Mouse (Mus musculus): ENCODE measurements around the gene Olfr1424. TPM values are rescaled to one million over a fixed set of nuclear protein-coding genes. Genes with fewer than 3 reads are reported as not detected.
"Not testable (repeated sequence)": the region's sequence is repeated elsewhere in the genome, so short reads cannot be mapped to it uniquely, and the experiment has no call there.

The Olfr1424 gene
- polyA plus RNA-seq (2012; rRNA removed) = not detected in 2 replicates

GRCm38 (mm10) chr19:12062582-12062981 lies at the start of gene Olfr1424:
Gene Olfr1424 (minus strand): TSS chr19:12062682.
- 87% methylated on average over 1 of the region's 1 CpGs for WGBS
- H3K4me1 ChIP-seq (ENCODE audit: control insufficient read depth, insufficient read depth, insufficient read length, low read length); H3K27me3 ChIP-seq (ENCODE audit: control insufficient read depth, insufficient read depth, low read length); H3K27ac ChIP-seq (ENCODE audit: insufficient read depth, low read depth, low read length); H3K4me3 ChIP-seq (ENCODE audit: low read depth, low read length); H3K36me3 ChIP-seq (ENCODE audit: control insufficient read depth, insufficient read depth, low read length): not testable (repeated sequence)

- WGBS = 49% methylated on average over 1 of the region's 1 CpGs
- no peaks in the 10 kb centered on the region for H3K27me3 ChIP-seq (ENCODE audit: control insufficient read depth, insufficient read depth, low read length)
Measured at GRCm38 (mm10) chr19:12104541-12104940, 42.1 kb upstream of the Olfr1424 start.

GRCm38 (mm10) chr19:12103234-12103633 lies 40.8 kb upstream of the Olfr1424 start, which contains the start of gene Olfr1427:
Gene Olfr1427 (minus strand): TSS chr19:12103334.
- Histone ChIP-seq H3K4me3 (ENCODE audit: low read depth, low read length) (no peak within 1 kb of the TSS), H3K36me3 (ENCODE audit: control insufficient read depth, insufficient read depth, low read length) (no peaks in the 10 kb centered on the region), H3K4me1 (ENCODE audit: control insufficient read depth, insufficient read depth, insufficient read length, low read length) (no peaks in the 10 kb centered on the region), H3K27ac (ENCODE audit: insufficient read depth, low read depth, low read length) (no peak within 1 kb of the TSS), H3K27me3 (ENCODE audit: control insufficient read depth, insufficient read depth, low read length) (no peaks in the 10 kb centered on the region)
- TF ChIP-seq CTCF (IDR thresholded peaks at IDR 0.05; ENCODE audit: extremely low read depth, insufficient read length, insufficient replicate concordance, low read depth, low read length) (no peak), POLR2A (IDR thresholded peaks at IDR 0.05; ENCODE audit: low read depth, low read length) (no peak)
- WGBS = 93% methylated on average over 2 of the region's 2 CpGs

More at GRCm38 (mm10) chr19:12104541-12104940, 42.1 kb upstream of the Olfr1424 start:
- TF ChIP-seq POLR2A (IDR thresholded peaks at IDR 0.05; ENCODE audit: low read depth, low read length) = no peak
- TF ChIP-seq CTCF (IDR thresholded peaks at IDR 0.05; ENCODE audit: extremely low read depth, insufficient read length, insufficient replicate concordance, low read depth, low read length) = no peak
- no peak overlapping the region for H3K4me3 ChIP-seq (ENCODE audit: low read depth, low read length)
- no peaks in the 10 kb centered on the region for H3K36me3 ChIP-seq (ENCODE audit: control insufficient read depth, insufficient read depth, low read length)
- H3K27ac ChIP-seq (ENCODE audit: insufficient read depth, low read depth, low read length) = no peak overlapping the region
- H3K4me1 ChIP-seq (ENCODE audit: control insufficient read depth, insufficient read depth, insufficient read length, low read length) = no peaks in the 10 kb centered on the region

- no peaks in the 10 kb centered on the region for H3K27me3 ChIP-seq (ENCODE audit: control insufficient read depth, insufficient read depth, low read length)
- no peaks in the 10 kb centered on the region for H3K36me3 ChIP-seq (ENCODE audit: control insufficient read depth, insufficient read depth, low read length)
- H3K4me3 ChIP-seq (ENCODE audit: low read depth, low read length) = no peak within 1 kb of the TSS
- 78% methylated on average over 1 of the region's 1 CpGs for WGBS
- H3K4me1 ChIP-seq (ENCODE audit: control insufficient read depth, insufficient read depth, insufficient read length, low read length) = peaks cover 3% of the 10 kb centered on the region
- TF ChIP-seq CTCF (IDR thresholded peaks at IDR 0.05; ENCODE audit: extremely low read depth, insufficient read length, insufficient replicate concordance, low read depth, low read length) = no peak
- TF ChIP-seq POLR2A (IDR thresholded peaks at IDR 0.05; ENCODE audit: low read depth, low read length) = no peak
- no peak within 1 kb of the TSS for H3K27ac ChIP-seq (ENCODE audit: insufficient read depth, low read depth, low read length)
Measured at GRCm38 (mm10) chr19:12091913-12092312, 29.4 kb upstream of the Olfr1424 start, which contains the start of gene Olfr1426. Gene Olfr1426 (minus strand): TSS chr19:12092013.

GRCm38 (mm10) chr19:12077631-12078030 lies 15.1 kb upstream of the Olfr1424 start, which contains the start of gene Olfr1425:
Gene Olfr1425 (minus strand): TSS chr19:12077731.
- WGBS = 83% methylated on average over 4 of the region's 4 CpGs
- H3K27me3 ChIP-seq (ENCODE audit: control insufficient read depth, insufficient read depth, low read length); H3K27ac ChIP-seq (ENCODE audit: insufficient read depth, low read depth, low read length); H3K36me3 ChIP-seq (ENCODE audit: control insufficient read depth, insufficient read depth, low read length); H3K4me3 ChIP-seq (ENCODE audit: low read depth, low read length); H3K4me1 ChIP-seq (ENCODE audit: control insufficient read depth, insufficient read depth, insufficient read length, low read length): not testable (repeated sequence)

- 79% methylated on average over 1 of the region's 1 CpGs for WGBS
- H3K27ac ChIP-seq (ENCODE audit: insufficient read depth, low read depth, low read length); H3K27me3 ChIP-seq (ENCODE audit: control insufficient read depth, insufficient read depth, low read length); H3K4me1 ChIP-seq (ENCODE audit: control insufficient read depth, insufficient read depth, insufficient read length, low read length); H3K4me3 ChIP-seq (ENCODE audit: low read depth, low read length); H3K36me3 ChIP-seq (ENCODE audit: control insufficient read depth, insufficient read depth, low read length): not testable (repeated sequence)
Measured at GRCm38 (mm10) chr19:12069546-12069945, 7.1 kb upstream of the Olfr1424 start.

GRCm38 (mm10) chr19:12067806-12068205 lies 5.3 kb upstream of the Olfr1424 start:
- H3K27me3 ChIP-seq (ENCODE audit: control insufficient read depth, insufficient read depth, low read length); H3K36me3 ChIP-seq (ENCODE audit: control insufficient read depth, insufficient read depth, low read length); H3K4me3 ChIP-seq (ENCODE audit: low read depth, low read length); H3K4me1 ChIP-seq (ENCODE audit: control insufficient read depth, insufficient read depth, insufficient read length, low read length); H3K27ac ChIP-seq (ENCODE audit: insufficient read depth, low read depth, low read length): not testable (repeated sequence)
- 61% methylated on average over 1 of the region's 1 CpGs for whole genome bisulfite sequencing

- Histone ChIP-seq H3K4me1 (ENCODE audit: control insufficient read depth, insufficient read depth, insufficient read length, low read length) (no peaks in the 10 kb centered on the region), H3K27ac (ENCODE audit: insufficient read depth, low read depth, low read length) (no peak overlapping the region), H3K4me3 (ENCODE audit: low read depth, low read length) (no peak overlapping the region), H3K27me3 (ENCODE audit: control insufficient read depth, insufficient read depth, low read length) (no peaks in the 10 kb centered on the region; the same call in 1 of the 2 replicates), H3K36me3 (ENCODE audit: control insufficient read depth, insufficient read depth, low read length) (no peaks in the 10 kb centered on the region)
- 91% methylated on average over 5 of the region's 5 CpGs for WGBS
- TF ChIP-seq CTCF (IDR thresholded peaks at IDR 0.05; ENCODE audit: extremely low read depth, insufficient read length, insufficient replicate concordance, low read depth, low read length) (no peak), POLR2A (IDR thresholded peaks at IDR 0.05; ENCODE audit: low read depth, low read length) (no peak)
Measured at GRCm38 (mm10) chr19:12043163-12043562, 19.3 kb downstream of the Olfr1424 start.

Measured in small intestine, adult 2 months (tissue).